Mouse (Mus musculus): ENCODE results near the gene BC049730. TPM values are rescaled to one million over a fixed set of nuclear protein-coding genes. Genes with fewer than 3 reads are reported as not detected.

The BC049730 gene
- total RNA-seq, 2 experiments from 2014 or later = not detected

GRCm38 (mm10) chr7:24760211-24760610, 51.2 kb downstream of the BC049730 start, which contains the start of gene Cd177:
Gene Cd177, minus strand, starts transcription at chr7:24760311.
- DNase-seq (ENCODE audit: low spot score in 2 of 2) = no peak
- intact Hi-C loops (cut with DNase I) = no loop called here

GRCm38 (mm10) chr7:24761161-24761560, 52.1 kb downstream of the BC049730 start:
- intact Hi-C loops (cut with DNase I) = no loop called here
- DNase-seq (ENCODE audit: low spot score in 2 of 2) = no peak

GRCm38 (mm10) chr7:24762574-24762973, 53.5 kb downstream of the BC049730 start:
- intact Hi-C loops (cut with DNase I) = no loop called here
- no peak for DNase-seq (ENCODE audit: low spot score in 2 of 2)

Other genes starting within 250 kb of the BC049730 start
- gene Plaur, start 246.8 kb upstream of the BC049730 start, total RNA-seq (2021) = under 1 TPM; 0.71 to 0.73 TPM
- gene Cadm4, start 227.2 kb upstream of the BC049730 start, total RNA-seq (2021) = 100 to 1,000 TPM; 243 to 246 TPM
- gene Zfp428, start 202.2 kb upstream of the BC049730 start, total RNA-seq (2021) = 10 to 100 TPM; 45.7 to 52.6 TPM
- gene AC161166.1, start 196.8 kb upstream of the BC049730 start, total RNA-seq (2021) = not detected
- 10 to 100 TPM; 87.8 to 88.6 TPM for gene Irgq, start 178.6 kb upstream of the BC049730 start, total RNA-seq (2021)
- gene Pinlyp, start 163.1 kb upstream of the BC049730 start, total RNA-seq (2021) = not detected
- gene Xrcc1, start 163.0 kb upstream of the BC049730 start, total RNA-seq (2021) = 10 to 100 TPM; 34.6 to 37.6 TPM
- gene Ethe1, start 121.7 kb upstream of the BC049730 start, total RNA-seq (2021) = 10 to 100 TPM; 11.1 to 13.2 TPM
- gene Zfp575, start 121.6 kb upstream of the BC049730 start, total RNA-seq (2021) = 1 to 10 TPM; 6.7 TPM
- gene Phldb3, start 98.5 kb upstream of the BC049730 start, total RNA-seq (2021) = under 1 TPM; 0.16 to 0.27 TPM
- under 1 TPM; 0.73 to 0.92 TPM for gene Lypd3, start 72.7 kb upstream of the BC049730 start, total RNA-seq (2021)
- gene Tex101, start 32.6 kb upstream of the BC049730 start, total RNA-seq (2021) = not detected
- gene Gm4763, start 17.7 kb downstream of the BC049730 start, total RNA-seq (2021) = not detected
- not detected for gene Cd177, start 51.1 kb downstream of the BC049730 start, total RNA-seq (2021)
- gene Ceacam10, start 68.0 kb downstream of the BC049730 start, total RNA-seq (2021) = not detected
- 1 to 10 TPM; 1.7 to 2.1 TPM for gene Gm9844, start 153.0 kb downstream of the BC049730 start, total RNA-seq (2021)
- not detected for gene Lypd4, start 160.7 kb downstream of the BC049730 start, total RNA-seq (2021)
- gene Dmrtc2, start 160.8 kb downstream of the BC049730 start, total RNA-seq (2021) = not detected
- 100 to 1,000 TPM; 446 to 451 TPM for gene Rps19, start 175.1 kb downstream of the BC049730 start, total RNA-seq (2021)
- gene Cd79a, start 188.1 kb downstream of the BC049730 start, total RNA-seq (2021) = under 1 TPM; 0.46 to 0.64 TPM
- 10 to 100 TPM; 70.5 to 79.1 TPM for gene Arhgef1, start 193.7 kb downstream of the BC049730 start, total RNA-seq (2021)
- not detected for gene Gm4881, start 235.3 kb downstream of the BC049730 start, total RNA-seq (2021)